Mouse (Mus musculus) bone marrow, adult 2 months (tissue): Measurements from ENCODE around the gene Sox13.

Experiments used
- CTCF ChIP-seq: fragments of 200-500 bp; IDR thresholded peaks from 2 replicates; pipeline ENCODE4 v1.5.1; 2011; ENCODE audit warnings: low read length, control low read depth; ENCODE audit not compliant: control insufficient read depth, insufficient read depth
- POLR2A ChIP-seq: fragments of 200-500 bp; IDR thresholded peaks from 2 replicates; pipeline ENCODE4 v1.6.1; 2011; ENCODE audit warnings: low read depth, mild to moderate bottlenecking, control low read depth, low read length, borderline replicate concordance; ENCODE audit not compliant: control insufficient read depth

DNA sequence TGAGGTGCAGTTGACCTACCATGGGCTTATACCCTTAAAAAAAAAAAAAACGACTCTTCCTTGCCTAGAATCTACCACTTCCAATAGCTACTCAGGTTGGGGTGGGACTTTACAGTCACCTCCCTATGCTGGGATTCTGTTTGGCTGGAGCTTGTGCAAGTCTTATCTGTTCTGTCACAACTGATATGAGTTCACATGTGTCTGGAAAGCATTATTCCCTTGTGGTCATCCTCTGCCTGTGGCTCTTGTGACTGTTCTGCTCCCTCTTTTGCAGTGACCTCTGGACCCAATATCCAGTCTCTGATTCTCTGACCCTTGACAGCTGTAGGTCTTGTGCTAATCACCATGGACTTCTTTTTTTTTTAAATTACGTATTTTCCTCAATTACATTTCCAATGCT lies 31.9 kb upstream of the Sox13 start:
- no peak for TF ChIP-seq CTCF
- TF ChIP-seq POLR2A = no peak
